7 mouse cellular contexts compared by ENCODE assay signal in the genomic region with DNA sequence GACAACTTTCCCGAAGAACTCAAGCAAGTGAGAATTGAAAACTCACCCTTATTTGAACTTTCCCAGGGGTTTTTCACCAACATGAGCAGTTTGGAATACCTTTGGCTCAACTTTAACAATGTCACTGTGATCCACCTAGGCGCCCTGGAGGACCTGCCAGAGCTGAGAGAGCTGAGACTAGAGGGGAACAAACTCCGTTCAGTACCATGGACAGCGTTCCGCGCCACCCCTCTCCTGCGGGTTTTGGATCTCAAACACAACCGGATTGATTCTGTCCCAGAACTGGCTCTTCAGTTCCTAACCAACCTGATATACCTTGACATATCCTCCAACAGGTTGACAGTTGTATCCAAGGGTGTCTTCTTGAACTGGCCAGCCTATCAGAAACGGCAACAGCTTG. TPM values are rescaled to one million over a fixed set of nuclear protein-coding genes. Genes with fewer than 3 reads are reported as not detected.
DNase-seq lines count a peak whose midpoint lies in the region; ATAC-seq and TF ChIP-seq lines count a peak whose summit lies in the region.

No protein-coding gene starts in this region.

- DNase-seq in midbrain, embryonic 14.5 days = peak; percentile 49
- DNase-seq in adrenal gland, adult 8-10 months = peak; percentile 12
- peak; percentile 1 to 6 (median 2) for DNase-seq in liver, embryonic 14.5 days (ENCODE audit: low read depth in 3 of 3, low spot score in 3 of 3)
- peak; percentile 40 for DNase-seq in yolk sac, embryonic 10.5 days (ENCODE audit: low spot score)
- no peak for DNase-seq in spleen, postnatal 36 days (ENCODE audit: low spot score in 2 of 2)

- 24% methylated on average over 9 of the region's 9 CpGs for WGBS in midbrain, embryonic 14.5 days
- 22% methylated on average over 9 of the region's 9 CpGs for WGBS in midbrain, embryonic 16.5 days
- WGBS in liver, embryonic 14.5 days (ENCODE audit: insufficient replicate concordance) = 17% methylated on average over 9 of the region's 9 CpGs

- no peaks in the 10 kb centered on the region for H3K36me3 ChIP-seq in midbrain, embryonic 14.5 days (ENCODE audit: control insufficient read depth, insufficient read depth, low read length)
- no peaks in the 10 kb centered on the region for H3K36me3 ChIP-seq in midbrain, embryonic 16.5 days (ENCODE audit: control insufficient read depth, insufficient read depth, low read length)
- no peaks in the 10 kb centered on the region for H3K36me3 ChIP-seq in liver, embryonic 14.5 days (replicated peaks; ENCODE audit: control insufficient read depth, insufficient read depth, low read depth)

- no peak for TF ChIP-seq EP300 in liver, embryonic 14.5 days (IDR thresholded peaks at IDR 0.05; ENCODE audit: low read depth)

- no peak overlapping the region for H3K4me2 ChIP-seq in midbrain, embryonic 14.5 days (ENCODE audit: low read length)
- no peak overlapping the region for H3K4me2 ChIP-seq in midbrain, embryonic 16.5 days (ENCODE audit: low read length)
- no peak overlapping the region for H3K4me2 ChIP-seq in liver, embryonic 14.5 days (ENCODE audit: low read depth)

- no peak overlapping the region for H3K27ac ChIP-seq in midbrain, embryonic 14.5 days (replicated peaks; ENCODE audit: low read depth, low read length)
- no peak overlapping the region for H3K27ac ChIP-seq in midbrain, embryonic 16.5 days (ENCODE audit: low read length)
- no peak overlapping the region for H3K27ac ChIP-seq in liver, embryonic 14.5 days

- H3K9me3 ChIP-seq in midbrain, embryonic 14.5 days (ENCODE audit: control insufficient read depth, low read length) = no peaks in the 10 kb centered on the region
- no peaks in the 10 kb centered on the region for H3K9me3 ChIP-seq in midbrain, embryonic 16.5 days (replicated peaks; ENCODE audit: control insufficient read depth, low read length, poor library complexity, severe bottlenecking)
- H3K9me3 ChIP-seq in liver, embryonic 14.5 days (ENCODE audit: control insufficient read depth, low read length) = no peaks in the 10 kb centered on the region

- no peak for ATAC-seq in midbrain, embryonic 14.5 days (ENCODE audit: low FRiP score, low TSS enrichment)
- ATAC-seq in midbrain, embryonic 16.5 days = no peak
- ATAC-seq in granulocyte monocyte progenitor cell, adult 5-6 weeks (replicated peaks; ENCODE audit: poor library complexity, severe bottlenecking) = 0 out of 2 replicates have a peak, but pooled peaks have one; percentile 27
- ATAC-seq in liver, embryonic 14.5 days (ENCODE audit: insufficient read depth) = no peak

- H3K9ac ChIP-seq in midbrain, embryonic 14.5 days (replicated peaks; ENCODE audit: low read length) = no peak overlapping the region
- H3K9ac ChIP-seq in midbrain, embryonic 16.5 days (ENCODE audit: low read depth, low read length) = no peak overlapping the region
- H3K9ac ChIP-seq in liver, embryonic 14.5 days (replicated peaks) = no peak overlapping the region

- H3K4me3 ChIP-seq in midbrain, embryonic 14.5 days (replicated peaks; ENCODE audit: low read depth, low read length) = no peak overlapping the region
- H3K4me3 ChIP-seq in midbrain, embryonic 16.5 days (ENCODE audit: low read depth, low read length) = no peak overlapping the region
- H3K4me3 ChIP-seq in liver, embryonic 14.5 days (ENCODE audit: insufficient read depth in 1 of 2, low read depth in 2 of 2, low read length in 2 of 2) = no peak overlapping the region

- H3K4me1 ChIP-seq in midbrain, embryonic 14.5 days (ENCODE audit: control insufficient read depth, insufficient read depth, low read length) = no peaks in the 10 kb centered on the region
- no peaks in the 10 kb centered on the region for H3K4me1 ChIP-seq in midbrain, embryonic 16.5 days (ENCODE audit: control insufficient read depth, insufficient read depth, low read length)
- no peaks in the 10 kb centered on the region for H3K4me1 ChIP-seq in liver, embryonic 14.5 days (replicated peaks; ENCODE audit: control insufficient read depth in 2 of 2, insufficient read depth in 2 of 2, low read length in 1 of 2)

- no peak for TF ChIP-seq CTCF in liver, embryonic 14.5 days (IDR thresholded peaks at IDR 0.05; ENCODE audit: low read depth)

- H3K27me3 ChIP-seq in midbrain, embryonic 14.5 days (ENCODE audit: control insufficient read depth, insufficient read depth, low read length) = no peaks in the 10 kb centered on the region
- H3K27me3 ChIP-seq in midbrain, embryonic 16.5 days (ENCODE audit: control insufficient read depth, insufficient read depth, low read depth, low read length) = no peaks in the 10 kb centered on the region
- no peaks in the 10 kb centered on the region for H3K27me3 ChIP-seq in liver, embryonic 14.5 days (ENCODE audit: control insufficient read depth, insufficient read depth, low read length)

RNA-seq across cellular contexts. Expression of gene Lrit2, which starts 0.8 kb away (rescaled TPM):
- not detected in 2 replicates for polyA plus RNA-seq in midbrain, embryonic 14.5 days (2014; fragmentation: Nextera tagmentation; extraction: Ambion mirVana)
- polyA plus RNA-seq in midbrain, embryonic 16.5 days (2015; fragmentation: Nextera tagmentation; extraction: Ambion mirVana) = not detected in 2 replicates
- not detected for total RNA-seq in adrenal gland, adult 8-10 months (2022)
- not detected in 2 replicates for total RNA-seq in granulocyte monocyte progenitor cell, adult 5-6 weeks (2014; fragmentation: Nextera tagmentation)
- not detected in 2 replicates for total RNA-seq in granulocyte monocyte progenitor cell, adult 5-6 weeks (2017)
- polyA plus RNA-seq in liver, embryonic 14.5 days (2012; rRNA removed) = not detected in 2 replicates
- polyA plus RNA-seq in liver, embryonic 14.5 days (2014; fragmentation: Nextera tagmentation; extraction: Ambion mirVana) = not detected in 2 replicates

RNA-seq across cellular contexts. Expression of gene Lrit1, which starts 13.9 kb away (rescaled TPM):
- not detected in 2 replicates for polyA plus RNA-seq in midbrain, embryonic 14.5 days (2014; fragmentation: Nextera tagmentation; extraction: Ambion mirVana)
- not detected in 2 replicates for polyA plus RNA-seq in midbrain, embryonic 16.5 days (2015; fragmentation: Nextera tagmentation; extraction: Ambion mirVana)
- not detected for total RNA-seq in adrenal gland, adult 8-10 months (2022)
- total RNA-seq in granulocyte monocyte progenitor cell, adult 5-6 weeks (2014; fragmentation: Nextera tagmentation) = not detected in 2 replicates
- not detected in 2 replicates for total RNA-seq in granulocyte monocyte progenitor cell, adult 5-6 weeks (2017)
- not detected in 2 replicates for polyA plus RNA-seq in liver, embryonic 14.5 days (2012; rRNA removed)
- polyA plus RNA-seq in liver, embryonic 14.5 days (2014; fragmentation: Nextera tagmentation; extraction: Ambion mirVana) = not detected in 2 replicates

RNA-seq across cellular contexts. Expression of gene Rgr, which starts 19.8 kb away (rescaled TPM):
- 0.24 TPM in 1 of 2 replicates, not detected in the other for polyA plus RNA-seq in midbrain, embryonic 14.5 days (2014; fragmentation: Nextera tagmentation; extraction: Ambion mirVana)
- polyA plus RNA-seq in midbrain, embryonic 16.5 days (2015; fragmentation: Nextera tagmentation; extraction: Ambion mirVana) = not detected in 2 replicates
- not detected for total RNA-seq in adrenal gland, adult 8-10 months (2022)
- total RNA-seq in granulocyte monocyte progenitor cell, adult 5-6 weeks (2014; fragmentation: Nextera tagmentation) = not detected in 2 replicates
- total RNA-seq in granulocyte monocyte progenitor cell, adult 5-6 weeks (2017) = not detected in 2 replicates
- not detected in 2 replicates for polyA plus RNA-seq in liver, embryonic 14.5 days (2012; rRNA removed)
- not detected in 2 replicates for polyA plus RNA-seq in liver, embryonic 14.5 days (2014; fragmentation: Nextera tagmentation; extraction: Ambion mirVana)

RNA-seq across cellular contexts. Expression of gene Cdhr1, which starts 29.6 kb away (rescaled TPM):
- polyA plus RNA-seq in midbrain, embryonic 14.5 days (2014; fragmentation: Nextera tagmentation; extraction: Ambion mirVana) = 1.9 and 2.2 TPM in 2 replicates
- polyA plus RNA-seq in midbrain, embryonic 16.5 days (2015; fragmentation: Nextera tagmentation; extraction: Ambion mirVana) = 3.1 and 5.0 TPM in 2 replicates
- under 1 TPM in 3 of 4 experiments, not detected in 1; 0.06 to 0.08 (median 0.07) TPM for total RNA-seq in adrenal gland, adult 8-10 months (2022)
- not detected in 2 replicates for total RNA-seq in granulocyte monocyte progenitor cell, adult 5-6 weeks (2014; fragmentation: Nextera tagmentation)
- total RNA-seq in granulocyte monocyte progenitor cell, adult 5-6 weeks (2017) = not detected in 2 replicates
- polyA plus RNA-seq in liver, embryonic 14.5 days (2012; rRNA removed) = 0.02 TPM in 2 replicates
- polyA plus RNA-seq in liver, embryonic 14.5 days (2014; fragmentation: Nextera tagmentation; extraction: Ambion mirVana) = not detected in 2 replicates

RNA-seq across cellular contexts. Expression of gene 2610528A11Rik, which starts 45.3 kb away (rescaled TPM):
- 0.55 TPM in 1 of 2 replicates, not detected in the other for polyA plus RNA-seq in midbrain, embryonic 14.5 days (2014; fragmentation: Nextera tagmentation; extraction: Ambion mirVana)
- polyA plus RNA-seq in midbrain, embryonic 16.5 days (2015; fragmentation: Nextera tagmentation; extraction: Ambion mirVana) = not detected in 2 replicates
- total RNA-seq in adrenal gland, adult 8-10 months (2022) = under 1 TPM; 0.49 to 0.89 (median 0.58) TPM
- total RNA-seq in granulocyte monocyte progenitor cell, adult 5-6 weeks (2014; fragmentation: Nextera tagmentation) = 1.7 TPM in 1 of 2 replicates, not detected in the other
- 0.99 and 3.7 TPM in 2 replicates for total RNA-seq in granulocyte monocyte progenitor cell, adult 5-6 weeks (2017)
- polyA plus RNA-seq in liver, embryonic 14.5 days (2012; rRNA removed) = 0.35 and 0.54 TPM in 2 replicates
- not detected in 2 replicates for polyA plus RNA-seq in liver, embryonic 14.5 days (2014; fragmentation: Nextera tagmentation; extraction: Ambion mirVana)

Comparison
In these comparisons a context has a peak if more than half of its experiments do, and no peak if none do; other contexts are left out.
1. DNase-seq: peak in midbrain, embryonic 14.5 days (single experiment), adrenal gland, adult 8-10 months (single experiment), liver, embryonic 14.5 days (3 of 3) and yolk sac, embryonic 10.5 days (single experiment); none in spleen, postnatal 36 days (0 of 2).